Mouse (Mus musculus) forebrain, embryonic 11.5 days (tissue): ENCODE measurements around the gene Dlec1. TPM values are rescaled to one million over a fixed set of nuclear protein-coding genes. Genes with fewer than 3 reads are reported as not detected.

Experiments used
- ATAC-seq: fragments of 200-750 bp; cut with Nextera tagmentation; replicated peaks from 2 replicates; pipeline ENCODE4 v1.8.0; 2017; ENCODE audit warnings: moderate TSS enrichment; ENCODE audit not compliant: low FRiP score
- DNase-seq: peaks from one replicate; pipeline ENCODE4 v3.0.0-alpha.2; 2017; ENCODE audit warnings: low spot score
- H3K27ac ChIP-seq: fragments of 300-500 bp; sonication (generic); 2 replicates; pipeline ENCODE4 v1.5.1; 2014; ENCODE audit warnings: low read depth, low read length
- H3K27me3 ChIP-seq: fragments of 300-500 bp; sonication (generic); 2 replicates; pipeline ENCODE4 v1.6.1; 2014; ENCODE audit warnings: mild to moderate bottlenecking, low read length, mixed read lengths; ENCODE audit not compliant: control insufficient read depth, insufficient read depth
- H3K36me3 ChIP-seq: fragments of 300-500 bp; sonication (generic); 2 replicates; pipeline ENCODE4 v1.6.1; 2014; ENCODE audit warnings: mild to moderate bottlenecking, low read length, moderate library complexity, mixed read lengths; ENCODE audit not compliant: control insufficient read depth, insufficient read depth
- H3K4me1 ChIP-seq: fragments of 300-500 bp; sonication (generic); replicated peaks from 2 replicates; pipeline ENCODE4 v1.6.1; 2014; ENCODE audit warnings: low read length, mixed read lengths; ENCODE audit not compliant: control insufficient read depth, insufficient read depth
- H3K4me2 ChIP-seq: fragments of 300-500 bp; sonication (generic); 2 replicates; pipeline ENCODE4 v1.6.1; 2014; ENCODE audit warnings: low read depth, mild to moderate bottlenecking, low read length, moderate library complexity, mixed read lengths; ENCODE audit not compliant: severe bottlenecking
- H3K4me3 ChIP-seq: fragments of 300-500 bp; sonication (generic); 2 replicates; pipeline ENCODE4 v1.5.1; 2014; ENCODE audit warnings: low read depth, low read length
- H3K9ac ChIP-seq: fragments of 300-500 bp; sonication (generic); 2 replicates; pipeline ENCODE4 v1.6.1; 2014; ENCODE audit warnings: low read length
- H3K9me3 ChIP-seq: fragments of 300-500 bp; sonication (generic); 2 replicates; pipeline ENCODE4 v1.6.1; 2016; ENCODE audit warnings: low read length, mixed read lengths; ENCODE audit not compliant: control insufficient read depth
- WGBS: fragments of 180-500 bp; shearing (Covaris S2); extraction: QIAGEN DNeasy Blood & Tissue Kit; methylation state at CpG from one replicate; pipeline ENCODE4 v1.1.7; 2014; 5-methylcytosine and 5-hydroxymethylcytosine counted together
- polyA plus RNA-seq: library from polyadenylated mRNA; unstranded; fragments of >200 nt; fragmentation: Nextera tagmentation; extraction: Ambion mirVana; gene quantifications from 2 replicates; pipeline ENCODE4 v1.2.1, GENCODE M21; 2014

Gene Dlec1
- polyA plus RNA-seq, 1 experiment from 2014 or later, result 2.0 TPM

DNA sequence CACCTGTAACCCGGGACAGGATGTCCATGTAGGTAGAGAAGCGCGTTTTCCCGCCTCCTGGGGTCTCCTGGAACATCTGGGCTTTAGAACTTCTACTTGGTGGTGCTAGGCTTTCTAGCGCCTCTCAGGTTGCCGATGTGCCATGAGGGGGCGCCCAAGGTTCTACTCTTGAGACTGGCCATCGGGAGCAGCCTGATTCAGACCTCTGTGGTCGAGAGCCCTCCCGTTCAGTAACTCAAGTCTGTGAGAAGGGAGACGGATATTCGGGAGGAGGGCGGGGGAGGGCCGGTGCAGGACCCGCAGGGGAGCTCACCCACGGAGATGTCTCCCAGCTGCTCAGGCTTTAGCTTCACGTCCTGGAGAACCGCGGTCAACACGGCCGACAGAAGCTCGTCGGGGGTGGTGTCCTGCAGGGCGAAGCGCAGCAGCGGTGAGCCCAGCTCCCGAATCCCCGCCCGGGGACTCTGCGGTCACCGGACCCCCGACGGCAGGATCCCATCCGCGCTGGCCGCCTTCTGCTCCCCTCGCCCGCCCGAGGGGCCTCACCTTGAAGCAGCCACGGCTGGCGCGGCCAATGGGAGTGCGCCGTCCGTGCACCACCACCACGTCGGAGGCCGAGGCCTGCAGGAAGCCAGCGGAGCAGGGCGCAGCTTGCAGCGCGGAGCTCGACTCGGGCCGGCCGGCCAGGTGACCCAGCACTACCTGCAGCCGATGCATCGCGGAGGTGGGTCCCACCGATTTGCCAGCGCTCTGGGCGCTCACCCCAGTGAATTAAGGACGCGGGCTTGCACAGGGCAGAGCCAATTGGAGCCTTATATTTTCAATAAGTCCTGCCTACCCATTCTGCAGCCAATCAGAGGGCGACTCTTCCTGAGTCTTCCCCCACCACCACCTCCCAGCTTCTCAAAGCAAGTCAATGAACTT lies 54.3 kb downstream of the Dlec1 start, which contains the start of gene Acaa1b:
Acaa1b (minus strand) TSS at position 816 of the 924 bp plus-strand sequence.
- ATAC-seq (peak; percentile 90), DNase-seq (peak; percentile 89)
- no peaks in the 10 kb centered on the region for H3K9me3 ChIP-seq
- 1% methylated on average over 65 of the region's 65 CpGs for WGBS
- no peak within 1 kb of the TSS for H3K27ac ChIP-seq
- H3K27me3 ChIP-seq, result peaks cover 3% of the 10 kb centered on the region; the same call in 1 of the 2 replicates
- no peaks in the 10 kb centered on the region for H3K36me3 ChIP-seq
- H3K9ac ChIP-seq, result peak within 1 kb of the TSS; percentile 35; the same call in 1 of the 2 replicates
- H3K4me2 ChIP-seq, result peak within 1 kb of the TSS; percentile 60
- peak within 1 kb of the TSS; percentile 43 for H3K4me3 ChIP-seq
- no peaks in the 10 kb centered on the region for H3K4me1 ChIP-seq

DNA sequence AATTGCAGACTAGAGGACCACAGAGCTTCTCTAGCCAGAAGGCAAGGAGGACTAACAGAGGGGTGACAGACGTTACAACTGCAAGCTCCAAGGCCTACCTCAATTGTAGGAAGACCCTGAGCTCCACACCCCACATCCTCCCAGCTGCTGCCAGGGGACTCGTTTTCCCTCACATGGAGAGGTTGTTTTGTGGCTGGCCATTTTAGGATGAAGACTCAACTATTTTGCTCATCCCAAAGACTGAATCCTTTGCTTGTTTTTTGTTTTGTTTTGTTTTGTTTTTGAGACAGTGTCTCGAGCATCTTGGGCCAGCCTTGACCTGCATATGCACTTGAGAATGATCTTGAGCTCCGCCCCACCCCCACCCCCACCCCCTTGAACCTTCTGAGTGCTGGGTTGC lies 56.6 kb downstream of the Dlec1 start, which contains the start of gene Gm47289:
Gm47289 (plus strand) TSS at position 301 of the 400 bp plus-strand sequence.
- no peak within 1 kb of the TSS for H3K4me3 ChIP-seq
- no peaks in the 10 kb centered on the region for H3K9me3 ChIP-seq
- no peaks in the 10 kb centered on the region for H3K4me1 ChIP-seq
- no peak within 1 kb of the TSS for H3K9ac ChIP-seq
- H3K4me2 ChIP-seq, result no peak within 1 kb of the TSS
- ATAC-seq (no peak), DNase-seq (no peak)
- H3K27me3 ChIP-seq, result peaks cover 3% of the 10 kb centered on the region; the same call in 1 of the 2 replicates
- no peaks in the 10 kb centered on the region for H3K36me3 ChIP-seq
- WGBS, result 58% methylated on average over 4 of the region's 4 CpGs
- no peak within 1 kb of the TSS for H3K27ac ChIP-seq

DNA sequence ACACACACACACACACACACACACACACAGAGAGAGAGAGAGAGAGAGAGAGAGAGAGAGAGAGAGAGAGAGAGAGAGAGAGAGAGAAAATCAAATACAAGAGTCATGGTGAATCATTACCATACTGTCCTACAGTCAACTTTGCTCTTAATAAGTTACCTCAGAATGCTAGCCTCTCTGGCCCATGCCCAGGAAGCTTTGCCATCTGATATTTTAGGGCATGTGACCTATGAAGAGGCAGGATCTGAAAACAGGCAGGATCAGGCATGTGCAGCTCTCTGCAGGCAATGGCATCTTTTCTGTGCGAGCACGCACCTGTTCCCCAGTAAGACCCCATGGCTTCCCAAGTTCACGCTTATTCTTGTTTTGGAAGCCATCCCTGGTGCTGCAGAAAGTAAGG lies 58.4 kb downstream of the Dlec1 start:
- Histone ChIP-seq H3K4me2 (no peak overlapping the region), H3K4me1 (no peaks in the 10 kb centered on the region), H3K27me3 (peaks cover 3% of the 10 kb centered on the region; the same call in 1 of the 2 replicates), H3K36me3 (no peaks in the 10 kb centered on the region), H3K9me3 (no peaks in the 10 kb centered on the region), H3K9ac (no peak overlapping the region), H3K27ac (no peak overlapping the region), H3K4me3 (no peak overlapping the region)
- ATAC-seq (no peak), DNase-seq (no peak)
- 91% methylated on average over 3 of the region's 3 CpGs for WGBS

DNA sequence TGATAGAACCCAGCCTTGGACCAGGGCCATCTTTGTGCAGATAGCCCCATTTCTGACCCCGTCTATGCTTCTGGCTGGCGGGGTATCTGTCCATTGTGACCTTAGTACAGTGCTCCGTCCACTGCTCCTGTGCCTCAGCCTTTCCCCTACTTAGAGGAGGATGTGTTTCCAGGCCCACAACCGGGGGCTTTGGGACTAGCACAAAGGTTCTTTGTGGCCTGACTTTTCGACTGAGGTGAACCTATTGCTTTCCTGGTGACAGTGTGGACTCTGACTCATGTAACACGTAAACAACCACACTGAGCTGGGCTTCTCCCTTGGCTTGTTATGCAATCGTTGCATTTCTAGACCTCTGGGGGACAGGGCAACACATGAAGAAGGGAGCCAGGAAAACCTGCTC lies 62.5 kb downstream of the Dlec1 start:
- WGBS, result 90% methylated on average over 7 of the region's 7 CpGs
- DNase-seq, result no peak
- Histone ChIP-seq H3K36me3 (no peaks in the 10 kb centered on the region), H3K4me2 (no peak overlapping the region), H3K4me1 (no peaks in the 10 kb centered on the region), H3K4me3 (no peak overlapping the region), H3K27ac (no peak overlapping the region), H3K9me3 (no peaks in the 10 kb centered on the region), H3K9ac (no peak overlapping the region), H3K27me3 (no peaks in the 10 kb centered on the region)
- ATAC-seq, result no peak

DNA sequence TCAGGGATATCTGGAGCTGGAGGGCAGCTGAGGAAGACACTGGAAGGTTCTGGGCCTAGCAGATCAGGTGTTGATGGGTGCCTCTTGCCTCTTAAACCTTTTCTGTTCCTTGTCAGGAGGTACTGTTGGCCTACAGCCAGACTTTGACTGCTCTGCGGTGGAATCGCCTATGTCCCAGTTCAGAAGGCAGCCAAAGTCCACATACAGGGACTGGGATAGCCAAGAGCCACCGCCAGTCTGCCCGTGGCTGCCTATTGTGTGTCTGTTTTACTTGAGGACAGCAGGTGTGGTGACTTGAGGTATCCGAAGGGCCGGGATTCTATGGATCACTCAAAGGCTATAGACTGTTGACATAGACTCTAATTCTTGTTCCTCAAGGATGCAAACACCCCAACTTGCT lies 63.3 kb downstream of the Dlec1 start:
- Histone ChIP-seq H3K9ac (no peak overlapping the region), H3K4me1 (no peaks in the 10 kb centered on the region), H3K27ac (no peak overlapping the region), H3K36me3 (no peaks in the 10 kb centered on the region), H3K9me3 (no peaks in the 10 kb centered on the region), H3K4me2 (no peak overlapping the region), H3K4me3 (no peak overlapping the region), H3K27me3 (no peaks in the 10 kb centered on the region)
- ATAC-seq (no peak), DNase-seq (no peak)
- 93% methylated on average over 6 of the region's 6 CpGs for WGBS

DNA sequence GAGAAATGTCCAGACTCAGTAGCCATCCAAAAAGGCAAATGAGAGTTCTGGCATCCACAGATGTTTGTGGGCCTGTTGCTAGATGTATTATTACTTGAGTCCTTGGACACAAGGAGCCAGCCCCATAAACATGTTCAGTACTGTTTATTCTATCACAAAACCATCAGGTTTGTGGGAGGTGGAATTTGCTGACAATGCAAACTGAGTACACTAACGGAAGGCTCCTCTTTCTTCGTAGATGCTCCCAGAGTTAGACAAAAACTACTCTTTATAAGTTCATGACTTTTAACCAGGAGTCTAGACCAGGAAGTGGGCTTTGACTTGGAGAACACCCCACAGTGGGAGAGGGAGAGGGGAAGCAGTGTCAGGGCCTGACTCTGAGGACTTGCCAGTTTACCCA lies 65.3 kb downstream of the Dlec1 start:
- ATAC-seq (no peak), DNase-seq (no peak)
- H3K4me3 ChIP-seq, result no peak overlapping the region
- H3K4me1 ChIP-seq, result no peaks in the 10 kb centered on the region
- no peaks in the 10 kb centered on the region for H3K9me3 ChIP-seq
- no peaks in the 10 kb centered on the region for H3K36me3 ChIP-seq
- no peaks in the 10 kb centered on the region for H3K27me3 ChIP-seq
- WGBS, result 92% methylated on average over 2 of the region's 2 CpGs
- H3K4me2 ChIP-seq, result no peak overlapping the region
- H3K27ac ChIP-seq, result no peak overlapping the region
- no peak overlapping the region for H3K9ac ChIP-seq

DNA sequence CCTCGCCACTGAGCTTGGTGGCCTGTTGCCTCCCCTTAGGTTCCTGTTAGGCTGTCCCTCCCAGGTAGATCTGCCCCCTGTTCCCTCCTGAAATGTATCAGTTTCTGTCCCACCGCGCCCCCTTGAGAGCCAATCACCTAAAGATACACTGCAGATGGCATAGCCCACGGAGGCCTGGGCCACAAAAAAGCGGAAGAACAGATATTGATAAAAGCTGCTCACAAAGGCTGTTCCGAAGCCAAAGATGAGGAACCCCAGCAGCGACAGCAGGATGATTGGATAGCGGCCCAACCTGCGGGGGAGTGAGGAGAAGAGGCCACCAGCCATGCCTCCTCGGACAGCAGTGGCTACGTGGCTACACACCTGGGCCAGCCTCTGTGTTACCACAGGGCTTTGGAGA lies 77.0 kb downstream of the Dlec1 start:
- H3K36me3 ChIP-seq, result no peaks in the 10 kb centered on the region
- H3K9ac ChIP-seq, result no peak overlapping the region
- no peak overlapping the region for H3K4me2 ChIP-seq
- no peak overlapping the region for H3K4me3 ChIP-seq
- no peaks in the 10 kb centered on the region for H3K4me1 ChIP-seq
- no peaks in the 10 kb centered on the region for H3K9me3 ChIP-seq
- ATAC-seq (no peak), DNase-seq (no peak)
- no peaks in the 10 kb centered on the region for H3K27me3 ChIP-seq
- H3K27ac ChIP-seq, result no peak overlapping the region
- 85% methylated on average over 11 of the region's 11 CpGs for WGBS

DNA sequence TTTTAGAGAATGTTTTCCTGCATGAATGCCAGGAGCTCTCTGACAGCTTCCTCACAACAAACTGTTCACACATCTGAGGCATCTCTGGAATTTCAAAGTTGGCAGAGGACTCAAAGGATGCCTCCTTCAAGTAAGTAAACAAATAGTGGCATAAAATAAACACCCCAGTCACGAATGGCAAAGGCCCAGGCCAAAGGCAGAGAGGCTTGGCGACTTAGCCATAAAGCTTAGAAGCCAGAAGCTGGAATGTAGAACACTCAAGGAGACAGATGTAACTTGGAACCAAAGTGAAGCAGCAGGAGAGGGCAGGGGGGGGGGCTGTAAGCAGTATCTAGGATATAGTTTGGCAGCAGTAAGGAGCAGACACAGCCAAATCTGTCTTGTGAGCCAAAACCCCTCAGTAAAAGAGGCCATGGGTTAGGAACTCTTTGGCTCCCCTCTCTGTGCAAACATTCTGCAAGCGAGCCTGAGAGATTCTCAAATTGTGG lies 79.0 kb downstream of the Dlec1 start:
- H3K4me3 ChIP-seq, result no peak overlapping the region
- no peaks in the 10 kb centered on the region for H3K27me3 ChIP-seq
- H3K27ac ChIP-seq, result no peak overlapping the region
- ATAC-seq (no peak), DNase-seq (no peak)
- no peaks in the 10 kb centered on the region for H3K36me3 ChIP-seq
- H3K9ac ChIP-seq, result no peak overlapping the region
- 71% methylated on average over 3 of the region's 3 CpGs for WGBS
- H3K4me2 ChIP-seq, result no peak overlapping the region
- H3K9me3 ChIP-seq, result no peaks in the 10 kb centered on the region
- H3K4me1 ChIP-seq, result no peaks in the 10 kb centered on the region
